Mouse (Mus musculus): ENCODE results near the gene Sh3pxd2a.

DNA sequence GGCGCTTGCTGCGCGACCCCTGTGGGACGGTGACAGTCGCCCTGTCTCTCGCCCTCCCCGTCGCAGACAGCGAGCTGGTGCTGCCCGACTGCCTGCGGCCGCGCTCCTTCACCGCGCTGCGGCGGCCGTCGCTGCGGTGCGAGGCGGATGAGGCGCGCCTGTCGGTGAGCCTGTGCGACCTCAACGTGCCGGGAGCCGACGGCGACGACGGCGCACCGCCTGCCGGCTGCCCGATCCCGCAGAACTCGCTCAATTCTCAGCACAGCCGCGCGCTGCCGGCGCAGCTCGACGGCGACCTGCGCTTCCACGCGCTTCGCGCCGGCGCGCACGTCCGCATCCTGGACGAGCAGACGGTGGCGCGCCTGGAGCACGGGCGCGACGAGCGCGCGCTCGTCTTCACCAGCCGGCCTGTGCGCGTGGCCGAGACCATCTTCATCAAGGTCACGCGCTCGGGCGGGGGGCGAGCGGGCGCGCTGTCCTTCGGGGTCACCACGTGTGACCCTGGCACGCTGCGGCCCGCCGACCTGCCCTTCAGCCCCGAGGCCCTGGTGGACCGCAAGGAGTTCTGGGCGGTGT lies 211.1 kb downstream of the Sh3pxd2a start:
- TF ChIP-seq CTCF (IDR thresholded peaks at IDR 0.05; ENCODE audit: extremely low read depth, insufficient read depth, low read length): no peak
- no peak for TF ChIP-seq POLR2A (IDR thresholded peaks at IDR 0.05; ENCODE audit: extremely low read depth, insufficient read depth, low read length)

Data from cortical plate, adult 2 months (tissue).